In genomic region chr16:57914506-57914905, GRCm38 (mm10) we compare ENCODE assay signal across 21 mouse cellular contexts.
DNase-seq lines count a peak whose midpoint lies in the region; ATAC-seq and TF ChIP-seq lines count a peak whose summit lies in the region.
"Had no signal": no experiment of that assay in that cellular context is flagged by ENCODE, and none has a peak within 500 bp of the region (broad histone marks: within the 10 kb centered on the region; RNA-seq: fewer than 3 reads in every experiment).

No protein-coding gene starts in this region.

- no peak for TF ChIP-seq CTCF in stomach, postnatal 0 days (IDR thresholded peaks at IDR 0.05; ENCODE audit: low read depth)
- no peak for TF ChIP-seq CTCF in layer of hippocampus, adult 2 months (conservative IDR thresholded peaks at IDR 0.05)

- no peaks in the 10 kb centered on the region for H3K36me3 ChIP-seq in stomach, embryonic 14.5 days (ENCODE audit: control insufficient read depth, insufficient read depth, low read length)
- no peaks in the 10 kb centered on the region for H3K36me3 ChIP-seq in stomach, embryonic 16.5 days (ENCODE audit: control insufficient read depth, insufficient read depth, low read length)
- no peaks in the 10 kb centered on the region for H3K36me3 ChIP-seq in stomach, postnatal 0 days (ENCODE audit: control insufficient read depth, insufficient read depth, low read length)
- H3K36me3 ChIP-seq: G1E had no signal

- DNase-seq in heart, adult 11 months, result peak; percentile 74
- DNase-seq in heart, postnatal 4 days, result no peak
- peak; percentile 19 for DNase-seq in stomach, postnatal 0 days (ENCODE audit: low spot score)
- no peak for DNase-seq in layer of hippocampus, adult 2 months (ENCODE audit: low spot score in 2 of 2)
- DNase-seq: adrenal gland, adult 2 months; adrenal gland, adult 8-10 months; adrenal gland, postnatal 10 days; adrenal gland, postnatal 14 days; adrenal gland, postnatal 25 days; adrenal gland, postnatal 36 days; B cell, adult 2 months; cerebellum, adult 11 months; cerebellum, adult 11-12 months had no signal

- no peak overlapping the region for H3K4me2 ChIP-seq in stomach, embryonic 14.5 days (replicated peaks; ENCODE audit: low read depth, low read length)
- H3K4me2 ChIP-seq in stomach, embryonic 16.5 days (ENCODE audit: low read depth, low read length), result no peak overlapping the region
- H3K4me2 ChIP-seq in stomach, postnatal 0 days (replicated peaks; ENCODE audit: low read depth), result no peak overlapping the region

- no peak overlapping the region for H3K27ac ChIP-seq in stomach, embryonic 14.5 days (ENCODE audit: low read length)
- no peak overlapping the region for H3K27ac ChIP-seq in stomach, embryonic 16.5 days (ENCODE audit: low read length)
- no peak overlapping the region for H3K27ac ChIP-seq in stomach, postnatal 0 days (replicated peaks)
- H3K27ac ChIP-seq in layer of hippocampus, adult 2 months, result no peak overlapping the region

- H3K27me3 ChIP-seq in stomach, embryonic 14.5 days (ENCODE audit: control insufficient read depth, insufficient read depth, low read length), result no peaks in the 10 kb centered on the region
- no peaks in the 10 kb centered on the region for H3K27me3 ChIP-seq in stomach, embryonic 16.5 days (ENCODE audit: control insufficient read depth, insufficient read depth, low read length)
- H3K27me3 ChIP-seq in stomach, postnatal 0 days (ENCODE audit: control insufficient read depth, insufficient read depth, low read length), result no peaks in the 10 kb centered on the region
- H3K27me3 ChIP-seq: Patski had no signal

- 65% methylated on average over 1 of the region's 1 CpGs for WGBS in stomach, embryonic 14.5 days
- WGBS in stomach, embryonic 16.5 days, result 50% methylated on average over 1 of the region's 1 CpGs
- WGBS in stomach, postnatal 0 days, result 46% methylated on average over 1 of the region's 1 CpGs

- no peak for TF ChIP-seq EP300 in stomach, postnatal 0 days (optimal IDR thresholded peaks at IDR 0.05)

- H3K4me3 ChIP-seq in stomach, embryonic 14.5 days (ENCODE audit: low read depth, low read length), result no peak overlapping the region
- no peak overlapping the region for H3K4me3 ChIP-seq in stomach, embryonic 16.5 days (replicated peaks; ENCODE audit: low read length)
- H3K4me3 ChIP-seq in stomach, postnatal 0 days (ENCODE audit: low read depth, low read length), result no peak overlapping the region
- H3K4me3 ChIP-seq in layer of hippocampus, adult 2 months, result no peak overlapping the region

- H3K4me1 ChIP-seq in stomach, embryonic 14.5 days (ENCODE audit: control insufficient read depth, insufficient read depth, low read length), result no peaks in the 10 kb centered on the region
- H3K4me1 ChIP-seq in stomach, embryonic 16.5 days (ENCODE audit: control insufficient read depth, insufficient read depth, low read length), result peaks cover 2% of the 10 kb centered on the region; the same call in 1 of the 2 replicates
- H3K4me1 ChIP-seq in stomach, postnatal 0 days (replicated peaks; ENCODE audit: control insufficient read depth, insufficient read depth), result no peaks in the 10 kb centered on the region

- no peaks in the 10 kb centered on the region for H3K9me3 ChIP-seq in stomach, embryonic 14.5 days (ENCODE audit: control insufficient read depth, low read depth, low read length)
- no peaks in the 10 kb centered on the region for H3K9me3 ChIP-seq in stomach, embryonic 16.5 days (replicated peaks; ENCODE audit: control insufficient read depth, low read length)
- no peaks in the 10 kb centered on the region for H3K9me3 ChIP-seq in stomach, postnatal 0 days (ENCODE audit: control insufficient read depth, low read length)
- H3K9me3 ChIP-seq: G1E had no signal

- peak; percentile 49; the same call in 1 of the 2 replicates for ATAC-seq in stomach, embryonic 14.5 days (ENCODE audit: insufficient number of reproducible peaks, insufficient read depth, low FRiP score, low read depth)
- peak; percentile 56; the same call in 1 of the 2 replicates for ATAC-seq in stomach, embryonic 16.5 days (ENCODE audit: insufficient read depth, low FRiP score)
- ATAC-seq in stomach, postnatal 0 days (ENCODE audit: low FRiP score, low TSS enrichment), result peak; percentile 66; the same call in 1 of the 2 replicates
- no peak for ATAC-seq in granulocyte monocyte progenitor cell, adult 5-6 weeks (replicated peaks; ENCODE audit: poor library complexity, severe bottlenecking)
- ATAC-seq in megakaryocyte, adult 5-6 weeks (ENCODE audit: poor library complexity, severe bottlenecking), result no peak
- ATAC-seq: activated CD4-positive, CD25-positive, alpha-beta regulatory T cell, adult 4 months; CD4-positive, CD25-positive, alpha-beta regulatory T cell, adult 4 months; Patski had no signal

- no peak overlapping the region for H3K9ac ChIP-seq in stomach, embryonic 14.5 days (replicated peaks; ENCODE audit: low read depth, low read length)
- no peak overlapping the region for H3K9ac ChIP-seq in stomach, embryonic 16.5 days (ENCODE audit: low read length)
- no peak overlapping the region for H3K9ac ChIP-seq in stomach, postnatal 0 days (ENCODE audit: low read length)

Comparison
In these comparisons a context has a peak if more than half of its experiments do, and no peak if none do; other contexts are left out.
1. DNase-seq: peak in heart, adult 11 months (single experiment) and stomach, postnatal 0 days (single experiment); none in heart, postnatal 4 days (single experiment) and layer of hippocampus, adult 2 months (0 of 2).
2. ATAC-seq: peak in stomach, embryonic 14.5 days (single experiment), stomach, embryonic 16.5 days (single experiment) and stomach, postnatal 0 days (single experiment); none in granulocyte monocyte progenitor cell, adult 5-6 weeks (single experiment) and megakaryocyte, adult 5-6 weeks (single experiment).